Mouse (Mus musculus): Measurements from ENCODE around the gene Bcas3.

Bcas3 gene

GRCm38 (mm10) chr11:85678666-85679065, 325.7 kb downstream of the Bcas3 start:
- DNase-seq, result no peak

DNA sequence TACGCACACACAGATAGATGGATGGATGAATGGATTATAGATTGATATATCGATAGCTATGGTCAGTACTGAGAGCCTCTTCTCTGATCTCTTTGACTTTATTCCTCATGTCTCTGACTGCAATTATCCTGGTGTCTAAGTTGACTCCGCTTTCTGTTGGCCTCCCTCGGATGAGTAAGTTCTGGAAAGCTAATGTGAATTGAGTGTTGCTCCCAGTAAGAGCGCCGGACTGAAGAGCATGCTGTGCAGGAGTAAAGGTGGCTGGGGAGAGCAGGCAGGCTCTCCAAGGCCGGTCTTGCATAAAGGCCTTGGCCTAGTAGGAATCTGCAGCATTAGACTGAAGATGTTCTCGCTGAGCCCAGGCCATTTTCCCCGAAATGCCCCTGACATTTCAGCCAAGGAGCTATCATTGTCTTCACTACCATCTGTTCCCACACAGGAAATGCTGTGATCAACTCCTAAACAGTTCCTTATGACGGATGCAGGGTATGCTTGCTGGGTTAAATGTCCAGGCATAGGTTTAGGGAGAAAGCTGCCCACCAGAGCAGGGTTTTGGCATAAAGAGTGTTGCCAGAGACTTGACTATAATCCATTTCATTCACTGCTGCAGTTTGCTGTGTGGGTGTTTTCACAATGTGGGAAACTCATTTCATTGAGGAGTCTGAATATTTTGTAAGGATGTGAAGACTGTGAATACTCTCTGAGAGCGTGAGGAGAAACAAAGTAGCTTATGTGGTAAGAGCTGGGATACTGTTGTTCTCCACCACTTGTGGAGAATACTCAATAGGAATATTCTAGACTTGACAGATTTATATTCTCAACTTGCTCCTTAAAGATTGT, 328.8 kb downstream of the Bcas3 start:
- no peak for DNase-seq

DNA sequence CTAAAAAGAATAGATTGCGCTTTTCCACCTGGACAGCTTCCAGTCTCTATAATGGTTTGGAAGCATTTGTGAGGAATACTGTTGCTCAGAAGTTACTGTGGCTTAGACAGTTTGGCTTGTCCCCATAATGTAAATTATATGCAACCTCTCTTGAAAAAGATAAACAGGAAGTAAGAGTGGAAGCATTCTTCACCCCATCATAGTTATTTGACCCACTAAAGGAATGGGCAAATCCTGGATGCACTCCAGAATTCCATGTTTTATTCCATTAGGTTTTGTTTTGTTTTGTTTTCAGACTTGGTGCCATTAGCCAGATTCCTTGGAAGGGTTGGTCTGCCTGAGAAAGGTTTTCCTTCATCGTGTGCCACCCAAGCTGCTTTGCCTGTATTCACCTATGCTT, 332.0 kb downstream of the Bcas3 start:
- DNase-seq, result no peak

GRCm38 (mm10) chr11:85687816-85688439, 335.0 kb downstream of the Bcas3 start:
- no peak for DNase-seq

DNA sequence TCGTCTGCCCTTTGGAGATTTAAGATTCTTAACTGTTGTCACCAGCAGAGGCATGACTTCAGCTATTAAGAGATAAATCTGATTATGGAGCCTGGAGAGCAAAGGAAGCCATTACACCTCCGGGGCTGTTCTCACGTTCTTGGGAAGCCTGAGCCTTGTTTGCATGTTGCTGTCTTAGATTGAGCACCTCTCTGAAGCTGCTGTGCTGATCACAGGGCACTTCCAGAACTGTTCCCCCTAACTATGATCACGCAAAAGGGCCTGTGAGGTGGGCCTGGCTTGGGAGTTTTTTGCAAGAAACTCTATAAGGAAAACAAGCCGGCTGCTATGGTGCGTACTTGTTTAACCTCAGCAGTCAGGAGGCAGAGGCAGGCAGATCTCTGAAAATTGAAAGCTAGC, 335.5 kb downstream of the Bcas3 start:
- no peak for DNase-seq

DNA sequence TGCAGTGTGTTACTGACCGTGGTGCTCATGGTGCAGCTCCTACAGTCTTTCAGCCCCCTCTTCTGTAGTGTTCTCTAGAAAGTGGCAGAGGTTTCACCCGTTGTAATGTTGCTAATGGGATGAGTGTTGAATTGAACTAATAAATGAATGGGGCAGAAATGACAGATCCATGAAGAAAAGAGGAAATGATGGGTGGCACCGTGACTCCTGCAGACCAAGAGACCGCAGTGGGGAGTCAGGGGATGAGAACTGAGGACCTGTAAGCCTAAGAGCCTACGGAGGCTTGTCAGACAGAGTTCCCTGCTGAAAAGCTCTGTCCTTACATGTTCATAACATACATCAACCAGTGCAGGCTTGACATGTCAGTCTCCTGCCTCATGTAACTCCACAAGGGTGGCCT, 336.3 kb downstream of the Bcas3 start:
- DNase-seq, result no peak

DNA sequence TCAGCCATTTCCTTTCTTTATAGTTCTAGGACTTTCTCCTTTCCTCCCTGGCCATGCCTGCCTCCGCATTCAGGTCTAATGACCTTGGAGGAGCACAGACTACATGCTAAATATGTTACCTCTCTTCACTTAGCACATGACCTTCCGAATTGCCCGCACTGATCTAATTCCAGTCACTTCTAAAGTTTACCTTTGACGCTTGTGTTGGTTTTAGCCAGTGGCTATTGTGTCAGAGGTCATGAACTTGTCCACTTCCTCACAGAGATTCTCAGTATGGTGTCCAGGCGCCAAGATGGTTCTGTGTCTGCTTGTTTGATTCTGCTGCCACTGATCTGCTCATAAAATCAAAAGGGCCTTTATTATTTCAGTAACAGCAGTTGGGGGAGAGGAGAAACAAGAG, 338.3 kb downstream of the Bcas3 start:
- peak; percentile 44 for DNase-seq

GRCm38 (mm10) chr11:85695614-85696263, 342.8 kb downstream of the Bcas3 start:
- peak; percentile 34 for DNase-seq

DNA sequence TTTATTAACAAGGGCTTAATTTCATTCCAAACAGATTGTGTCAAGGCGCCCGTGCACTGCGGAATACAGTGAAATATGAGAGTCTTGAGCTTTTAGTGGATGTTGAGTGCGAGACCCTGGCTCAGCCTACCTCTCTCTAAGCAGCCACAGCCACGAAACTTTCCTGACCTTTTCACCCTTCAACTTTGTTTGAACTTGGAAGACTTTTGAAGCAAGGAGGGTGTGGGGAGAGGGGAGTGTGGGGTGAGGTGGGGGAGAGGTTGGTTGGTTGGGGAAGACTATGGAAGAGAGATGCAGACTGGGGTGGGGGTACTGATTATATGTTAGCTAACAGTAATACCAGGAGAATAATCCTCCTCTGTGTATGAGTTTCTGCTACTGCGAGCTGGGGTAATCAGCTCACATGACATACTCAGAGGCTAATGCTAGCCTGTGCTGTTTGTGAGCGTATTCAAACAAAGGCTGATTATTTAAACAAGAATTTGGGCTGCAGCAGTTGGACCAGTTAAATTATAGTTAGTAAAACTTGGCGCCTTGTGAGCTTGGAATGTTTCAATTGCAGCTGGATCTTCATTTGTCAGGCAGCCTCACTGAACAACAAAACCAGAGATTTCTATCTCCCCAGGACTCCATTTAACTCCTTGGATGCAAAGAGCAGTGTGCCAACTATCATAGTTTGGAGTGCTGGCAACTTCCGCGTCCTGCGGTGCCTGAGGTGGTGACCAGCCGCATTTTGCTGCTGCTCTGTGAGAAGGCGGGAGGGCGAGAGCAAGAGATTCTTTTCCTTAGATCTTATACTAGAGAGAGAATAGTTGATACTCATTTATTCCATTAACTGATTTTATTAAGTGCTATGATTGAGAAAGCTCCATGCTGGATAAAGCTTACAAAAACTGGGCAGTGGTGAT, 343.8 kb downstream of the Bcas3 start:
- DNase-seq, result peak; percentile 43

- DNase-seq, result peak; percentile 52
Measured at GRCm38 (mm10) chr11:85697468-85697867, 344.5 kb downstream of the Bcas3 start.

DNA sequence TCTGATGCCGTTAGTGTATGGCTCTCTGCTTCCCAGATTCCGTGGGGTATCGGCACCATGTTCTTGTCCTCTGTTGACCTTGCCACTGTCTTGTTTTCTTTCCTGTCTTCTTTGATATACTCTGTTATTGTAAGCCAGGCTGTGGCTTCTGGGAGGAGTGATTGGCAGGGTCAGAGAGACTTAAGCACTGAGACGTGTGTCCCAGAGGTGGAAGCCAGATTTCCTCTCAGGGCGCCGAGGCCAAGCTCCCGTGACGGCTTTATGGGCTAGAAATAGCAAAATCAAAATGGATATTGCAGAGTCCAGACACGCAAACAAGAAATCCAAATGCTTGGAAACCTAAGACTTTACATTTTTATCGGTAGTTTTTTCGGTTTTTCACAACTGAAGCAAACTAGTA, 345.3 kb downstream of the Bcas3 start:
- DNase-seq, result no peak

DNA sequence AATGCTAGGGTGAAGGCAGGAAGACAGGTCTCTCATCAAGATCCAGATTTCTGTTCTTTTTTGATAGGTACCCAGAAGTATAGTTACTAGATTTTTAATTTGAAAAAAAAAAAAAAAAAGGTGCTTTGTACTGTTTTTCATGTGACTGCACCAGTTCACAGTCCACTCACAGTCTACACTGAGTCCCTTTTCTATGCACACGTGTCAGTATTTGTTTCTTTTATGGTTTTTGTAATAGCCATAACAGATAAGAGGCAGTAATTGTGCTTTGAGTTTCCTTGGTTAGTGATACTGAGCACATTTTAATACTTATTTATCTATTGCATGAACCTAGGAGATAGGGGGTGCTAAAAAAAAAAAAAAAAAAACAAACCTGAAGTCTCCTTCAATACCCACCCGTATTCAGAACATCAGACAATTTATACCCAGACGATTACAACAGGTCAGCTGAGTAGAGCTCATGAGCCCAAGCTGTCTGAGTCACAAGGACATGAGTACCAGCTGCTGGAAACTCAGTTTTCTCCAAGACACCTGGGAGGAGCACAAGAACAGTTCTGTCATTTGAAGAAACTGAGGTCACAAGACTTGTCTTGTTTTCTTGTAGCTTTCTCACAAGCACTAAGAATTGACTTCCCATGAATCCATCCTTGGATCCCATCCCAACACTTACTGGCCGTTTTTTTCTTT, 351.2 kb downstream of the Bcas3 start:
- no peak for DNase-seq

DNA sequence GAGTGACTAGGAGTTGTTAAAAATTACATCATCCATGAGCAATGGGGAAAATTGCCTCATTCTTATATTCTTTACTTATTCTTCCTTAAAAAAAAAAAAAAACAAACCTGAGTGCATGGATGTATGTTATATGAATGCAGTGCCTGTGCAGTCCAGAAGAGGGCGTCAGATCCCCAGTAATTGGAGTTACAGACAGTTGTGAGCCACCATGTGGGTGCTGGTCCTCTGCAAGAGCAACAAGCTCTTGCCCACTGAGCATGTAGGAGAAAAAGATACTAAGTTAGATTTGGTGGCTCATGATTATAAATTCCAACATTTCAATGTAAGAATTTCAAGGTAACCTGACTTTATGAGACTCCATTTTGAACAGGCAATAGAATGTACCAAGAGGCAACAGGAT, 353.7 kb downstream of the Bcas3 start:
- peak; percentile 45 for DNase-seq

DNA sequence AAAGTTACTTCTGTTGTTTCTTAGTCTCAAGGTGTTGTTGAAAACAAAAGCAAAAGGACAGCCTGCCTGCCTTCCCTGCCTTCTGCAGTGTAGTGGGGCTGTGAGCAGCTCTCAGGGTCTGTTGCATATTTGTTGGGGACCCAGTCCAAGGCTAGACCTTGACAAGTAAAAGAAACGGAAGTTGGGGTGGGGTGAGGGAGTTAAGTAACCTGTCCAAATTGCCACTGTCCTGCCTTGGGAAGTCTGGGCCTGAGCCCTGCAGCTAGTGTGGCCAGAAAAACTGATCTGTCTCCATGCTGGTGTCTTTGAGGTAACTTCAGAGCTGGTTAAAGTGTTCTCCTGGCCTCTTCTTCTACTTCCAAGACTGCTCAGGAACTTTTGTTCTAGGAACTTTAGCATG, 354.5 kb downstream of the Bcas3 start:
- DNase-seq, result no peak

- no peak for DNase-seq
Measured at GRCm38 (mm10) chr11:85709147-85709546, 356.2 kb downstream of the Bcas3 start.

DNA sequence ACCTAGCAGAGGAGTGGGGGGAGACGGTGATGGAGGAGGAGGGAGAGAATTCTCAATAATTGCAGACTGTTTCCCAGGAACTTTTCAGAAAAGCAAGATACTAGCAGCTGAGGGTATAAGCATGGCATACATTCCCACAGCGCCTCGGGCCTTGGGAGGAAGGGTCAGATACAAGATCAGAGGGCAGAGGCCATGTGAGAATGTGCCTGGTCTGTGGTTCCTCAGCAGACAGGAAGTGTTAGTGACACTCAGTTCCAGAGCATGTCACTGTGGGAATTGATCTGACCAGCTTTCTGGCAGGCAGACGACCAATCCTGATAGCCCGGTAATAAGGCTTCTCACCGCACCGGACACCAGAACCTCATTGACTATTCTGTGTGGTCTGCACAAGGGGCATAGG, 357.2 kb downstream of the Bcas3 start:
- peak; percentile 57 for DNase-seq

DNA sequence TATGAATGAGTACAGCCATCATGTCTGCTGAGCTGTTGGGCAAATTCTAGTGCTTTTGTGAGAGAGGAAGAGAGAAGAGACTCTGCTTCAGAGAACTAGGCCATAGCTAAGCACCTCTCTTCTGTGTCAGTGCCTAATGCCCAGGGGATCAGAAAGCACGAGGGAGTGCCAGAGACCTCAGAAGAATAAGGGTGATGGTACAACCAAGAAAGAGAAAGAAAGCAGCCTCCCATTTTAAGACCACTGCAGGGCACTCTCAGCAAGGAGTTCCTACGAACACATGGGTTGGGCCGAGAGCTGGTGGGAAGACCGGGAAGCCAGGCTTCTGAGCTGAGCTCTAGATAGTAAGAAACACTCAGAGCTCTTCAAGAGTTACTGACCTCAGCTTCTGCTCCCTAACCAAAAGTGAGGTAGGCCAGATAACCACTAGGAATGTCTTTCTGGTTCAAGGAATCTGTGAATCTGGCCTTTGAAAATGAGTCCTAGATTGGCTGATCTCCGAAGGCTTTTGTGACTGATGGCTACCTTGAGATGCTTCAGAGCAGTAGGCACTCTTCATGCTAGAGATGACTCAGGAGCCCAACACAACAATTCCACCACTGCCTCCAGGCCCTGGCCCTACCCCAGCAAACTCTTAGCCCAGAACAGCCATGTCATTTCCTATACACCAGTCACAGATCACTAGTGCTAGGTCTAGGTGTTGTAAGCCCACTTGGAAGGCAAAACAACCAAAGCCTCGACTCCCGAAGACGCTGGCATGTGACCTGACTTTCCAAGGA, 359.2 kb downstream of the Bcas3 start:
- no peak for DNase-seq

DNA sequence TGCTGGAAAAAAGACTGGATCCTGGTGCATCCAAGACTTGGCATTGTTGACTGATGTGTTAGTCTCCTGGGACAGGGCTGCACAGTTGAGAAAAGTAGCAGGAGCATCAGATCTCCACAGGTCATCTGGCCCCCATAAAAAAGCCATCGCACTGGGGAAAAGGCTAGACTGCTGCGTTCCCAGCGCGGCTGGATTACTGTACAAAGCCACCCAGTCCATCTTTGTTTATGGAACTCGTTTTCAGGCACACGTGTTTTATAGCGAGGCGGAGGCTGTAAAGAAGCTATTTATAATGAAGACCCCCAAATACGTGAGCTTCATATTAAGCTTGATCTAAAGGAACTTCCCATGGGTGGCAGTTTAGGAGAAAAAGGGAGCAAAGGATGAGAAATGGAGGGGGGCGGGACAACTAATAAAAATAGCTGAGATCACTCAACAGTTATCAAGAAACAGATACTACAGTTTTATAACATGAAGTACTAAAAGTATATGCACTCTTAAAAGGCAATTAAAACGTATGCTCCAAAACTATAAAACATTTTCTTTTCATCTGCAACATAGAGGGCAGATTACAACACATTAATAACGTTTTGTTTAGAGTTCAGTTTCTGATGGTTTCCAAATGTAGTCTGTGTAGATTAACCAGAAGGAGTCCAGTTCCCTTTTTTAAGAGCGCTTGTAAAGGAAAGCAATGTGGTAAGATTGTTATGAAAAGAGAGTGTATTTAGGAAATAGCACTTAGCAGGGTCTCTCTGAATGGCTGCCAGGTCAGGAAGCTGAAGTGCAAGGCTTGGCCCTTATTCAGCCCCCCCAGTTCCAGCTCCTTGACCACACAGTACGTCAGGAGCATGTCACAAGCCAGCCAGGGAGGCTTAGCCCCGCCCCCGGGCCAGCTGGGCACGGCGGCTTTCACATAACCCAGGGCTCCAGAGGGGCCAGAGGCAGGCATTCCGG, 360.2 kb downstream of the Bcas3 start:
- peak; percentile 97 for DNase-seq

DNA sequence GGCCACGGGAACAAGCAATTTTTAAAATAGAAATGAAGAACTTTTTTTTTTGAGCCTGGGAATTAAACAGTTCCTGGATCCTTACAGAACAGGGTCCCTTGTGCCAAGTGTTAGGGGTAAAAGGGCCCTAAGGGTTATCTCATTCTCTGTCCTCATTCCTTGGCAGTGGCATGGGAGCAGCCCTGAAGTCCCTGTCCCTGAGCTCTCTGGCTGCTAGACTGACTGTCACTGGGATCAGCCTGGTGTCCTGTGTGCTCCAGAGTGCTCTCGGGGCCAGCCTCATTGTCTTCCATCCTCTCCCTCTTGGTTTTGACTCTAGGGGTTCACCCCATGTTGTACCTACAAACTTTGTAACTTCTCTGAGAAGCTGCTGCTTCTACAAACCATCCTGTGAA, 360.8 kb downstream of the Bcas3 start:
- DNase-seq, result no peak

DNA sequence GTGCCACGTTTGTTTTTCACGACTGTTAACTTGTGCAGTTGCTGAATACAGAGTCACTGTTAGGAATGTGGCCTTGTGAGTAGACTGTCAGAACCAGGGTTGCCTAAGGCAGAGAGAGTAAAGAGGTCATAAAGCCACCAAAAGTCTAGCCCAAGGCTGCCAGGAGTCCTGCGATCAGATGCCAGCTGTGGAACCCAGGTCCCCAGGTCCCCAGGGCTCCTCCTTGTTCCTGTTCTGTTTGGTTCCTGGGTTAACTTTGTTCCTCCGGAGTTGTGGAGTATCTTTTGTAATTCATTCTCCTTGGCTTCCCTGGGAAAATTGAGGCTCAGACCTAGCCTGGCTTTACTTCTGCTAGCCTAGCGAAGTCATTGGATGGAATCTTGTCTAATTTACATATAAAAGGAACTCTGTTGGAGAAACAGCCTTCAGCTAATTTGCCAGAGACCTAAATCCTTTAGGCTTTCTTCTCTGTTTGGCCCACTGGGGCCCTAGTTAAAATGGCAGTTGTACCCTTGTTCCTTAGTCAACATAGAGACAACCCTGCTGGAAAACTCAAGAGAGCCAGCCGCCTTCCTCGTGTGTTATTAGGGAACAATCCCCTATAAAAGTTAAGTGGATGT, 361.5 kb downstream of the Bcas3 start:
- no peak for DNase-seq

Data from lung, postnatal 36 days (tissue).